Mouse (Mus musculus) liver, embryonic 12.5 days (tissue): ENCODE results near the gene Sfi1. TPM values are rescaled to one million over a fixed set of nuclear protein-coding genes. Genes with fewer than 3 reads are reported as not detected.
A peak's percentile ranks its signal among the peaks of the same experiment; 100 is the strongest.
"Not testable (repeated sequence)": the region's sequence is repeated elsewhere in the genome, so short reads cannot be mapped to it uniquely, and the experiment has no call there.

Experiments
- ATAC-seq: fragments of 200-750 bp; cut with Nextera tagmentation; 2 replicates; pipeline ENCODE4 v1.8.0; 2017; ENCODE audit warnings: moderate number of reproducible peaks, mild to moderate bottlenecking, moderate library complexity
- H3K27ac ChIP-seq: fragments of 300-500 bp; sonication (generic); 2 replicates; pipeline ENCODE4 v1.5.1; 2016; ENCODE audit warnings: mild to moderate bottlenecking
- H3K27me3 ChIP-seq: fragments of 300-500 bp; sonication (generic); replicated peaks from 2 replicates; pipeline ENCODE4 v1.6.1; 2016; ENCODE audit warnings: mild to moderate bottlenecking, moderate library complexity
- H3K36me3 ChIP-seq: fragments of 300-500 bp; sonication (generic); 2 replicates; pipeline ENCODE4 v1.6.1; 2016; ENCODE audit warnings: mild to moderate bottlenecking, moderate library complexity
- H3K4me1 ChIP-seq: fragments of 300-500 bp; sonication (generic); 2 replicates; pipeline ENCODE4 v1.6.1; 2016
- H3K4me2 ChIP-seq: fragments of 300-500 bp; sonication (generic); 2 replicates; pipeline ENCODE4 v1.6.1; 2016; ENCODE audit warnings: mild to moderate bottlenecking, moderate library complexity
- H3K4me3 ChIP-seq: fragments of 300-500 bp; sonication (generic); 2 replicates; pipeline ENCODE4 v1.5.1; 2016; ENCODE audit warnings: mild to moderate bottlenecking, moderate library complexity
- H3K9ac ChIP-seq: fragments of 300-500 bp; sonication (generic); 2 replicates; pipeline ENCODE4 v1.6.1; 2016; ENCODE audit warnings: mild to moderate bottlenecking, moderate library complexity
- H3K9me3 ChIP-seq: fragments of 300-500 bp; sonication (generic); replicated peaks from 2 replicates; pipeline ENCODE4 v1.6.1; 2016; ENCODE audit warnings: mild to moderate bottlenecking, moderate library complexity
- WGBS: fragments of 180-500 bp; shearing (Covaris S2); methylation state at CpG from one replicate; pipeline ENCODE4 v1.1.7; 2016; ENCODE audit not compliant: insufficient replicate concordance; 5-methylcytosine and 5-hydroxymethylcytosine counted together
- polyA plus RNA-seq: library from polyadenylated mRNA; unstranded; fragments of >200 nt; fragmentation: Nextera tagmentation; extraction: Ambion mirVana; gene quantifications from 2 replicates; pipeline ENCODE4 v1.2.1, GENCODE M21; 2016

Sfi1 gene
- polyA plus RNA-seq, 1 experiment from 2014 or later: 6.9 TPM

DNA sequence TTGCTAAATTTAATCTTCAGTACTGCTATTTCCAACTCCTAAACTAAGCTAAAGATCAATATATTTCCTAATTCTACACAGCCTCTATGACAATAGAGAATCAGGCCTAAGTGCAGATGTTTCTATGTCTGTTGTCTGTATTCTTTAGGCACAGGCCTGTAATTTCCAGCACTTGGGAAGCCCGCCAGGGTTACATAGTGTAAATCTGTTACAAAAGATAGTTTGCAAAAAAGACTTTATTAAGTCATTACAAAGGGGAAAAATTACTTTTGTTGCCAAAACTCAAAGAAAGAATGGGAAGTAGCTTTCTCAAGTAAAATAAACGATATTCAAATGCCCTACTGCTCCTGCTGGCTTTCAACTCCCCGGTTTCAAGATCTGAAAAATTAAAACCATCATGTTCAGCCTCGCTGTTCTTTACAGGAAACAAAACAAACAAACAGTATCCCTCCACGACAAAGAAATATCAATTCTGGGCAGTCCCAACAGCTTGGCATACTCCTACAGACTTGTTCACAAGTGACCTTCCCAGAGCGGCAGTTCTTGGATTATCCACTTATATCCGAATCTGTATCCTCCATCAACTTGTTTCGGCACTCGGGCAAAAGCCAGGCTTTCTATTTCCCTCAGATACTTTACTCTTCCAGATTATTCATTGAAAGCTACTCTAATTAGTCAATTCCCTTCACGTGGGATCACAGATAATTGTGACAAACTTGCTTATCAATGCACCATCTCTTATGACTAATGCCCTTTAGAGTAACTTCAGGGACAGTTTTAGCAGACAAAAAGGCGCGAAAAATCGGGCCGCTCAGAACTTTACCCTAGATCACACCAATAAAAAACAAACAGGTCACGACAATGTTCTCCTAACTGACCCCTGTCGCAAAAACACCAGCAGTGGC, 8.3 kb upstream of the Sfi1 start:
- H3K27me3 ChIP-seq: no peaks in the 10 kb centered on the region
- ATAC-seq: peak; percentile 7
- H3K4me3 ChIP-seq: peak overlapping the region; percentile 58
- H3K4me1 ChIP-seq: peaks cover 17% of the 10 kb centered on the region
- H3K36me3 ChIP-seq: peaks cover 21% of the 10 kb centered on the region
- 6% methylated on average over 16 of the region's 16 CpGs for WGBS
- H3K4me2 ChIP-seq: peak overlapping the region; percentile 39
- H3K27ac ChIP-seq: peak overlapping the region; percentile 55; the same call in 1 of the 2 replicates
- H3K9ac ChIP-seq: peak overlapping the region; percentile 74
- no peaks in the 10 kb centered on the region for H3K9me3 ChIP-seq

- H3K36me3 ChIP-seq: peaks cover 12% of the 10 kb centered on the region
- H3K27me3 ChIP-seq, H3K4me2 ChIP-seq, H3K4me3 ChIP-seq, ATAC-seq, H3K27ac ChIP-seq, H3K9me3 ChIP-seq, H3K9ac ChIP-seq: not testable (repeated sequence)
- WGBS: 81% methylated on average over 6 of the region's 7 CpGs
- H3K4me1 ChIP-seq: peaks cover 13% of the 10 kb centered on the region
Observed at GRCm38 (mm10) chr11:3200636-3201035, 7.4 kb upstream of the Sfi1 start.

GRCm38 (mm10) chr11:3182707-3183106, 10.6 kb downstream of the Sfi1 start:
- H3K9me3 ChIP-seq, H3K4me3 ChIP-seq, H3K27me3 ChIP-seq, H3K4me2 ChIP-seq, H3K36me3 ChIP-seq, ATAC-seq, H3K27ac ChIP-seq, H3K4me1 ChIP-seq, H3K9ac ChIP-seq: not testable (repeated sequence)
- WGBS: 52% methylated on average over 1 of the region's 1 CpGs

DNA sequence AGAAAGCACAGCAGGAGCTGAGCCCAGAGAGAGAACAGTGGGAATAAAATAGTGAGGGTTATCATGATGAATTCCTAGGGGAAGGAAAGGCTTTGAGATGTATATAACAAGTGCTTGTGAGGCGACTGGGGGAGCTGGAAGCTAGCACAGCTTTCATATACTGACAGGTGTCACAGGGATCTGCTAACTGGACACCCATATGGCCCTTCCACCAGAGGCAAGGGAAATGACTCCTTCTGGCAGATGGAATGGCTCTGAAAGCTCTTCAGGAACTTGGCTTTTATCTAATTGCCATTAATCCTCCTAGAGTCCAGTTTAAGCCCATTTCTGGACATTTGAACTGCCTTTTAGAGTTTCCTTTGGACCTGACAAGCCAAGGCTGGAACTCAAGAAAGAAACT, 11.3 kb downstream of the Sfi1 start:
- H3K4me2 ChIP-seq, H3K4me3 ChIP-seq, H3K4me1 ChIP-seq, H3K27me3 ChIP-seq, ATAC-seq, H3K27ac ChIP-seq, H3K9me3 ChIP-seq, H3K36me3 ChIP-seq, H3K9ac ChIP-seq: not testable (repeated sequence)
- 35% methylated on average over 1 of the region's 1 CpGs for WGBS

DNA sequence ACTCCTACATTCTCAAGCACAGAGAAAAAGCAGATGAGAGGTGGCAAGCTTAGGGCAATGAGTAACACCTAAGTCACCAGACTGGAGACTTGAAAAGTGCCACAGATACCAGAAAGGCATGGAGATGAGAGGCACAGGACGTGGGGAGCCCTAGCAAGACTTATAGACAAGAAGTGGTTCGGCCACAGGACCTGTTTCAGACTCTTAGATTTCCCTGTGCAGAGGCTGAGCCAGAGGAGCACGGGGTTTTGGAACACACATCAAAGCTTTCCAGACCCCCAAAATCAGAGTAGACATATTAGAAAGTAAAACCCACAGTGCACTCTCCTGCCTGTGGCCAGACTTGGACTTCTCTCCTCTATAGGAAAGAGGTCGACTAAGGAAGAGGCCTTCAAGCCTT, 12.0 kb downstream of the Sfi1 start:
- H3K4me3 ChIP-seq, H3K9ac ChIP-seq, ATAC-seq, H3K4me1 ChIP-seq, H3K36me3 ChIP-seq, H3K4me2 ChIP-seq, H3K9me3 ChIP-seq, H3K27me3 ChIP-seq, H3K27ac ChIP-seq: not testable (repeated sequence)
- 37% methylated on average over 4 of the region's 4 CpGs for WGBS

DNA sequence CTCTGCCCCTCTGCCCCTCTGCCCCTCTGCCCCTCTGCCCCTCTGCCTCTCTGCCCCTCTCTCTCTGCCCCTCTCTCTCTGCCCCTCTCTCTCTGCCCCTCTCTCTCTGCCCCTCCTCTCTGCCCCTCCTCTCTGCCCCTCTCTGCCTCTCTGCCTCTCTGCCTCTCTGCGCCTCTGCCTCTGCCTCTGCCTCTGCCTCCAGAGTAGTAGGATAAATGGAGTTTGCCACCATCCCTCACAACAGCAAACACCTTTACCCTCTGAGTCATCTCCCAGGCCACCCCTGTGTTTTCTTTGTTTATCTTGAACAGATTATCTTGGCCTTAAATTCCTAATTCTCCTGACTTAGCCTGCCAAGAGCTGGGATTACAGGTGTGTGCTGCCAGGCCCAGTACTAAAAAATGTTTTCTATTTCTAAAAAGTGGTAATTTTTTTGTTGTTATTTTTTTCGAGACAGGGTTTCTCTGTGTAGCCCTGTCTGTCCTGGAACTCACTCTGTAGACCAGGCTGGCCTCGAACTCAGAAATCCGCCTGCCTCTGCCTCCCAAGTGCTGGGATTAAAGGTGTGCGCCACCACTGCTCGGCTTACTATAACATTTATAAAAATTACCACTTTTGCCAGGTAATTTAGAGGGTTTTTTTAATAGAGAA, 12.6 kb downstream of the Sfi1 start:
- H3K4me3 ChIP-seq, ATAC-seq, H3K36me3 ChIP-seq, H3K9me3 ChIP-seq, H3K27me3 ChIP-seq, H3K4me1 ChIP-seq, H3K4me2 ChIP-seq, H3K27ac ChIP-seq, H3K9ac ChIP-seq: not testable (repeated sequence)
- 60% methylated on average over 6 of the region's 6 CpGs for WGBS

DNA sequence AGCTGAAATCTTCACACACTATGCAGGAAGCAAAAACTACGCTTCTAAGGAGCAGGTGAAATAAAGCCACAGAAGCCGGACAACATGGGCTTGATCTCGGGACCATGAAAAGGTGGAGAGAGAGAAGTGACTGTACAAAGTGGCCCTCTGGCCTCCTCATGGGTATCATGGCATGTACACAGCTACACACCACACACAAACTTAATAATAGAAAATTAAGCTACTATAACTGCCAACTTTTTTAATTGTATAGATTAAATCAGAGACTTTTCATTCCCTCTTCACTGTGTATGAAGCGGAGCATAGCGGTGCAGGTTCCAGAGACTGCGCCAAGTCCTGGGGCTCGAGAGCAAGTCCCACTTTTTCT, 13.6 kb downstream of the Sfi1 start:
- H3K4me2 ChIP-seq, H3K4me3 ChIP-seq, ATAC-seq, H3K27me3 ChIP-seq, H3K9me3 ChIP-seq, H3K9ac ChIP-seq, H3K27ac ChIP-seq, H3K36me3 ChIP-seq, H3K4me1 ChIP-seq: not testable (repeated sequence)
- WGBS: 79% methylated on average over 7 of the region's 7 CpGs

GRCm38 (mm10) chr11:3178968-3179725, 14.1 kb downstream of the Sfi1 start:
- H3K4me1 ChIP-seq, H3K4me3 ChIP-seq, H3K9ac ChIP-seq, H3K27ac ChIP-seq, H3K4me2 ChIP-seq, H3K36me3 ChIP-seq, ATAC-seq, H3K27me3 ChIP-seq, H3K9me3 ChIP-seq: not testable (repeated sequence)
- WGBS: 71% methylated on average over 6 of the region's 6 CpGs

DNA sequence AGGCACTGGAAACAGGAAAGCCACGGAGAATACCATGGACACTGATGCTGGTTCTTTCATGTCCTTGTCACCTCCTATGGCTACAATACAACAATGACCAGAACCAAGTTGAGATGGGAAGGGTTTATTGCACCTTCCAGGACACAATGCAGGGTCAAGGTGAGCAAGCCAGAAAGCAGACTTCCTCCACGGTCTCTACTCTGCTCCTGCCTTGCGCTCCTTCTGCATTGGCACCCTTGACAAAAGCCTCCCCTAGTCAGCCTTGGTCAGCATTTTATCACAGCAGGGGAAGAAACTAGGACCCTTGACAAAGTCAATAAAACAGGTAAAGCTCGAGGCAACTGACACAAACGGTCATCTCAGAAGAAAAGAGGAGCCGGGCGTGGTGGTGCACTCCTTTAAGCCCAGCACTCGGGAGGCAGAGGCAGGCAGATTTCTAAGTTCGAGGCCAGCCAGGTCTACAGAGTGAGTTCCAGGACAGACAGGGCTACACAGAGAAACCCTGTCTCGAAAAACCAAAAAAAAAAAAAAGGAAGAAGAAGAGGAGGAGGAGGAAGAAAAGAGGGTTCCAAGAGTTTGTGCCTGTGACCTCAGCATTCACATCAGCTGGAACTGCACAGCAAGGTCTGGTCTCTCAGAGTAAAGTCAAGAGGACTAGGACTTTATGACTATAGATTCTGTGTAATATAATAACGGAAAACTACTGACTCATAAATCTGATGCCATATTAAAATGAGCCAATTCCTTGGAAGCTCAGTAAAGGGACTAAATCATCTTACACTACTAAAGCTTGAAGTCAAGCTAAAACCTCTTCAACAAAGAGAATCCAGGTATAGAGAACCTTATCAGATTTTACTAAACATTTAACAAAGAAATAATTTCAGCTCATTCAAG, 19.6 kb downstream of the Sfi1 start:
- 72% methylated on average over 11 of the region's 11 CpGs for WGBS
- H3K4me1 ChIP-seq, H3K36me3 ChIP-seq, H3K27ac ChIP-seq, H3K27me3 ChIP-seq, H3K9me3 ChIP-seq, H3K4me3 ChIP-seq, H3K4me2 ChIP-seq, H3K9ac ChIP-seq: not testable (repeated sequence)
- ATAC-seq: peak; percentile 46

- H3K4me2 ChIP-seq, H3K9ac ChIP-seq, H3K27ac ChIP-seq, H3K36me3 ChIP-seq, H3K27me3 ChIP-seq, H3K4me1 ChIP-seq, H3K4me3 ChIP-seq, ATAC-seq: not testable (repeated sequence)
- WGBS: 54% methylated on average over 5 of the region's 6 CpGs
- H3K9me3 ChIP-seq: peaks cover 12% of the 10 kb centered on the region; the same call in 1 of the 2 replicates
Observed at GRCm38 (mm10) chr11:3172526-3172925, 20.7 kb downstream of the Sfi1 start.

GRCm38 (mm10) chr11:3171931-3172330, 21.3 kb downstream of the Sfi1 start:
- H3K9ac ChIP-seq, ATAC-seq, H3K4me3 ChIP-seq: not testable (repeated sequence)

More at GRCm38 (mm10) chr11:3171931-3172330, 21.3 kb downstream of the Sfi1 start:
- H3K36me3 ChIP-seq, H3K27me3 ChIP-seq, H3K27ac ChIP-seq, H3K4me2 ChIP-seq, H3K4me1 ChIP-seq: not testable (repeated sequence)
- peaks cover 13% of the 10 kb centered on the region; the same call in 1 of the 2 replicates for H3K9me3 ChIP-seq
- 46% methylated on average over 1 of the region's 1 CpGs for WGBS
